In genomic region chr10:67637339-67637738, GRCm38 (mm10) we compare ENCODE assay signal across 12 mouse cellular contexts.
DNase-seq lines count a peak whose midpoint lies in the region; ATAC-seq and TF ChIP-seq lines count a peak whose summit lies in the region.
"Had no signal": no experiment of that assay in that cellular context is flagged by ENCODE, and none has a peak within 500 bp of the region (broad histone marks: within the 10 kb centered on the region; RNA-seq: fewer than 3 reads in every experiment).

No protein-coding gene starts in this region.

- CTCF ChIA-PET in Patski (lab: Charles Lee), result no interaction called here

- H3K9ac ChIP-seq in embryonic facial prominence, embryonic 11.5 days (replicated peaks; ENCODE audit: low read length), result no peak overlapping the region
- no peak overlapping the region for H3K9ac ChIP-seq in heart, embryonic 12.5 days
- H3K9ac ChIP-seq: limb, embryonic 15.5 days; neural tube, embryonic 13.5 days had no signal

- in situ Hi-C loops in Patski (cut with MboI; ENCODE audit: low pct_unique_long_range_greater_than_20kb), result no loop called here

- no peak overlapping the region for H3K4me2 ChIP-seq in embryonic facial prominence, embryonic 11.5 days (ENCODE audit: low read depth, low read length)
- no peak overlapping the region for H3K4me2 ChIP-seq in heart, embryonic 12.5 days

- POLR2A ChIA-PET in Patski (lab: Charles Lee), result no interaction called here

- TF ChIP-seq CTCF in layer of hippocampus, adult 2 months (conservative IDR thresholded peaks at IDR 0.05), result peak; percentile 37
- peak; percentile 19 for TF ChIP-seq CTCF in Patski (IDR thresholded peaks at IDR 0.05)

- no peak overlapping the region for H3K4me3 ChIP-seq in embryonic facial prominence, embryonic 11.5 days (ENCODE audit: low read depth, low read length)
- H3K4me3 ChIP-seq in embryonic facial prominence, embryonic 10.5 days, result no peak overlapping the region
- no peak overlapping the region for H3K4me3 ChIP-seq in layer of hippocampus, adult 2 months
- H3K4me3 ChIP-seq in heart, embryonic 12.5 days, result no peak overlapping the region

- DNase-seq in embryonic facial prominence, embryonic 11.5 days (ENCODE audit: low spot score), result peak; percentile 30
- DNase-seq in embryonic facial prominence, embryonic 10.5 days (ENCODE audit: low spot score), result no peak
- no peak for DNase-seq in layer of hippocampus, adult 2 months (ENCODE audit: low spot score in 2 of 2)
- DNase-seq in layer of hippocampus, adult 11-12 months (ENCODE audit: low spot score), result no peak
- DNase-seq in Patski (ENCODE audit: low read depth, low spot score), result no peak
- no peak for DNase-seq in right cerebral cortex, postnatal 36 days (ENCODE audit: low spot score in 2 of 2)
- DNase-seq: cerebellum, adult 9-10 months; gastrocnemius, postnatal 10 days had no signal

- no peaks in the 10 kb centered on the region for H3K27me3 ChIP-seq in embryonic facial prominence, embryonic 11.5 days (ENCODE audit: control insufficient read depth, insufficient read depth, low read length)
- H3K27me3 ChIP-seq in embryonic facial prominence, embryonic 10.5 days (replicated peaks; ENCODE audit: low read depth, poor library complexity, severe bottlenecking), result no peaks in the 10 kb centered on the region; the same call in 1 of the 2 replicates
- H3K27me3 ChIP-seq in Patski, result no peaks in the 10 kb centered on the region
- H3K27me3 ChIP-seq in heart, embryonic 12.5 days (replicated peaks), result no peaks in the 10 kb centered on the region

- H3K4me1 ChIP-seq in embryonic facial prominence, embryonic 11.5 days (ENCODE audit: control insufficient read depth, insufficient read depth, low read length), result no peaks in the 10 kb centered on the region
- H3K4me1 ChIP-seq in embryonic facial prominence, embryonic 10.5 days, result peaks cover 16% of the 10 kb centered on the region
- no peaks in the 10 kb centered on the region; the same call in 1 of the 2 replicates for H3K4me1 ChIP-seq in heart, embryonic 12.5 days (replicated peaks)

- H3K9me3 ChIP-seq in embryonic facial prominence, embryonic 11.5 days (replicated peaks; ENCODE audit: control insufficient read depth, low read length), result no peaks in the 10 kb centered on the region
- H3K9me3 ChIP-seq in embryonic facial prominence, embryonic 10.5 days, result no peaks in the 10 kb centered on the region
- 0 out of 2 replicates have a peak, but pooled peaks cover 4% of the 10 kb centered on the region for H3K9me3 ChIP-seq in heart, embryonic 12.5 days (replicated peaks)
- H3K9me3 ChIP-seq: limb, embryonic 15.5 days; neural tube, embryonic 13.5 days had no signal

- no peaks in the 10 kb centered on the region for H3K36me3 ChIP-seq in embryonic facial prominence, embryonic 11.5 days (replicated peaks; ENCODE audit: control insufficient read depth, insufficient read depth, low read depth, low read length)
- H3K36me3 ChIP-seq in embryonic facial prominence, embryonic 10.5 days (replicated peaks), result no peaks in the 10 kb centered on the region
- no peaks in the 10 kb centered on the region for H3K36me3 ChIP-seq in heart, embryonic 12.5 days
- H3K36me3 ChIP-seq: limb, embryonic 15.5 days; neural tube, embryonic 13.5 days had no signal

- WGBS in embryonic facial prominence, embryonic 11.5 days, result 67% methylated on average over 5 of the region's 5 CpGs
- WGBS in embryonic facial prominence, embryonic 10.5 days, result 61% methylated on average over 5 of the region's 5 CpGs
- WGBS in heart, embryonic 12.5 days, result 64% methylated on average over 5 of the region's 5 CpGs

- no peak overlapping the region for H3K27ac ChIP-seq in embryonic facial prominence, embryonic 11.5 days (replicated peaks; ENCODE audit: low read depth, low read length)
- no peak overlapping the region for H3K27ac ChIP-seq in embryonic facial prominence, embryonic 10.5 days (replicated peaks)
- no peak overlapping the region for H3K27ac ChIP-seq in layer of hippocampus, adult 2 months
- H3K27ac ChIP-seq in heart, embryonic 12.5 days (ENCODE audit: poor library complexity, severe bottlenecking), result no peak overlapping the region
- H3K27ac ChIP-seq: limb, embryonic 15.5 days; neural tube, embryonic 13.5 days had no signal

- no peak for ATAC-seq in embryonic facial prominence, embryonic 11.5 days (replicated peaks; ENCODE audit: insufficient number of reproducible peaks, low FRiP score, low TSS enrichment, low read depth)
- no peak for ATAC-seq in Patski
- ATAC-seq in megakaryocyte, adult 5-6 weeks (ENCODE audit: poor library complexity, severe bottlenecking), result peak; percentile 49
- ATAC-seq in heart, embryonic 12.5 days (ENCODE audit: insufficient number of reproducible peaks, low FRiP score), result no peak
